Mouse (Mus musculus) spleen, postnatal 36 days (tissue): ENCODE data around the gene AI464131.

Experiments
- DNase-seq, 2 experiments: peaks; one replicate each; pipeline ENCODE4 v3.0.0; 2022; ENCODE audit warnings: low spot score in 2 of 2, mixed read lengths in 1 of 2

AI464131 gene

DNA sequence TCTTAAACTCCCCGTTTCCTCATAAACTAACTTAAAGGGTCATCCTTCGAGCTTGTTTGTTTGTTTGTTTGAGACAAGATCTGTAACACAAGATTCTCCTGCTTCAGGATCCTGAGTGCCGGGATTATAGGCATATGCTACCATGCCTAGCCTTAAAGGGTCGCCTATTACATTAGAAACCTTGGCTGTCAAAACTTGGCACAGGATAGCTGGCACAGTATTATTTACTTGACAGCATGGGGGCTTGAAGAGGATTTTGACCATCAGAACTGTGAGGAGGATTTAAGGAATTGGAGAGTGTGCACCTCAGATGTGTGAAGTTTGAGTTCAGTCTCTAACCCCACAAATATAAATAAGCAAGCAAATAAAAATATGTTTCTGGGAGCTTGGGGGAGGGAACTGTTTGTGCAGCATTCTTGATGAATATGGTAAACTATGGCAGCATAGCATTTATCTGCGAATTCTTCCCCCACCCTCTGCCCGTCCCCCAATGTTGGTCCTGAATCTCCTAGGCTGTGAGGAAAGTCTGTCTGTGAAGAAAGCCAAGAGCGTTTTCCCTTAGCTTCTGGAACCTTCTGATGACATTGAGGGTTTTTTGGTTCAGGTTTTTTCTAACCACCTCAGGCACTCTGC, 32.7 kb downstream of the AI464131 start:
- DNase-seq, result no peak

DNA sequence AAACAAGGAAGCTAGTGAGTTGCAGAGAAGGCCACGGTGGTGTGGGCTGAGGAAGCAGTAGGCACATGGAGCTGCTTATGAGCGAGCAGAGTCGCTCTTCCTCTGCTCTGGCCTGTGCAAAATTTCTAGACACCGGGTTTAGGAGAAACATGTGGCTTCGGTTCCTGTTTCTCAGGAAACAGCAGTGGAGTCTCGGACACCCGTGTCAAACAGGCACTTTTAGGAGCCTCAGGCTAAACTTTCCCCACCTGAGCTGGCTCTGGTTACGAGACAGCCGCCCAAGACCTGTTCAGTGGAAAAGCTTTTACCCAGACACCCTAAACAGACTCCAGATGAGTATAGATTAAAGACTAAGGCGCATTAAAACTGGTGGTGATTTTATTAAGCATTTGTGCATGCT, 33.7 kb downstream of the AI464131 start:
- no peak for DNase-seq

DNA sequence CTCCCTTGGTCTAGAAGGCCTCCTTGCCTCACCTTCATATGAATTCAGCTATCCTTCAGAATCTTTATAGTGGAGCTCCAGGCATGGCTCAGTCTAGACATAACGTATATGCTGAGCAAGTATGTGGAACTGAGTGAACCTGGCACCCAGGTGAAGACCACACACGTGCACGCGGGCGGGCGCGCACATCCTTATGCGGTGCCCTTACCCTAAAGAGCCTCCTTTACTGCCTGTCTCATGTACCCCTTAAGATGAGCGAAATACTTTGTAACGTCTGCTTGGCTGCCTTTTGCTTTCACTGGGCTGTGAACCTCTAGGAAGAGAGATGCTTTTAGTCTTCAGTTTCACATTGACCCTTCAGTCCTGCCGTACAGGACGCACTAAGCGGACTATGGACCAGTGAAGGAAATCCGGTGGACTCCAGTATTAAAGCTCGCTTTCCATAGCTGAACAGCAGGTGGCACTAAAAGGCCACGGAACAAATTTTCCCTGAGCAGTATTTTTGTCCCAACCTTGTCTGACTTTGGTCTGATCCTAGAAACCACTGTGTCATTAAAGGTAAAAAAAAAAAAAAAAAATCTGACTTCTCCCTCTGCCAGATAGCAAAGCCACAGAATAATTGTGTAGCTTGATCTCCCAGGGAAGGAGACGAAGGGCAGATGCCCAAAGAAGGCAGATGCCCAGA, 34.3 kb downstream of the AI464131 start:
- DNase-seq, result peak; percentile 12

DNA sequence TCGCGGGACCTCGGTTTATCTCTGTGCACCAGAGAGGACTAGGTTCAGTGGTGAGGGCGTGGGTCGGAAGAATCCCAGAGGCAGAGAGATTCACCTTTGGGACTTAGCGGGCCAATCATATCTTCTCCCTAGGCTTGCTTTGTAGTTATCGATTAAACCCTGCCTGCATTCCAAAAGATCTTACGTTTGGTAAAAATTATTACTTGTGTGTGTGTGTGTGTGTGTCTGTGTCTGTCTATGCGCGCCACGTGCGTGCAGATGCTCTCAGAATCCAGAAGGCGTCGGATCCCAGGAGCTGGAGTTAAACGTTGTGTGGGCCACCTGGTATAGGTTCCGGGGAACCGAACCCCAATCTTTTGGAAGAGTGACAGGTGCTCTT, 37.6 kb downstream of the AI464131 start:
- no peak for DNase-seq

DNA sequence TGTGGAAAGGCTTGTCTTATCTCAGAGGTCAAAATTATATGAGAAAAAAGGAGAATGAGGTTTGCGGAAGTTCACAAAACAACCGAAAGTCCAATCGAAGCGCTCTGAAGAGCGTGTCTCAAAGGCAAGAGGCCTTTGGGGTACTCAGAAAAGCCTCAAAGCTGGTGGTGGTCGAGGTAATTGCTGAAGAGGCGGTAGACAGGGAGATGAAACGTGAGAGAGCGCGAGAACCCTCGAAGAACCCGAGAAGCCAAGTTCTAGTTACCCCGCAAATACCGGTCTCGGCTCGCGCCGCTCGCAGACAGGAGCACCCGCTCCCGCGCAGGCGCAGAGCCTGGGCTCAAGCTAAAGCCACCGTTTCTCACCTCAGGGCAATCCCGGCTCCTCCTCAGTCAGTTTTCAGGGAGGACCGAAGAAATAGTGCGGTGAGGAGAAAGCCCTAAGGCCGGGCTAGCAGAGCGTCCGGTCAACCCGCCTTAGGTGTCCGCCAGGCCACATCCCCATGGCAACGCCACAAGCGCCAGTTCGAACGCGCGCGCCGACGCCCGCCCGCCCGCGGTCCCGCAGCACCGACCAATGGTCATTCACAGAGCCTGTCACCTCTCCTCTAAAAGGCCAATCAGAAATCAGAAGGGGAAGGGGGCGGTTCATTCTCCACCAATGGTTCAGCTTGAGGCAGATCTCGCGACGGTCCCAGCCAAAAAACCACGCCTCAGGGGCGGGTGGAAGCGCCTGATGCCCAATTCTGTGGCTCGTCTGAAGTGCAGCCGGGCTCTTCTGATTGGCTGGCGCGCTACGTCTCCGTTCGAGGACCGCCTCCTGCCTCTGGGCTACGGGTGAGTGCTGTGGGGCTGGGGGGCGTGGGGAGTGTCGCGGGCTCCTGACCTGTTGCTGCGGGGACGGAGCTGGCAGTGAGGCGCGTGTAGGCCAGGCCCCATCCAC, 38.3 kb downstream of the AI464131 start, which contains the start of the genes Kif24 and Nudt2:
Gene Kif24, minus strand, starts transcription at position 543 of the 942 bp plus-strand sequence.
Gene Nudt2, plus strand, starts transcription at position 807 of the 942 bp plus-strand sequence.
- peak; percentile 99 for DNase-seq

DNA sequence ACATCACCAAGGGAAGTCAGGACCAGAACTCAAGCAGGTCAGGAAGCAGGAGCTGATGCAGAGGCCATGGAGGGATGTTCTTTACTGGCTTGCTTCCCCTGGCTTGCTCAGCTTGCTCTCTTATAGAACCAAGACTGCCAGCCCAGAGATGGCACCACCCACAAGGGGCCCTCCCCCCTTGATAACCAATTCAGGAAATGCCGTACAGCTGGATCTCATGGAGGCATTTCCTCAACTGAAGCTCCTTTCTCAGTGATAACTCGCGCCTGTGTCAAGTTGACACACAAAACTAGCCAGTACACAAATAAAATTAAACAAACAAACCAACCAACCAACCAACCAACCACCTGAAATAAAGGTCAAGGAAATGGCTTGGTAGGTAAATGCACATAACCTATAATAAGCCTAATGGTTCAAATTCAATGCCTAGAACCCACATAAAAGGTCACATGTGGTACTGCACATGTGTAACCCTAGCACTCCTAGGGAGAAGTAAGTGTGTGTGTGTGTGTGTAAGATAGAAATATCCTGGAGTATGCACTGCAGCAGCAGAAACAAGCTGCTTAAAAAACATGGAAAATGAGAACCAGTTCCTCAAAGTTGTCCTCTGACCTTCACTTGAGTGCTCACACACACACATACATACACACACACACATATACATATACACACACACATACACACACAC, 39.7 kb downstream of the AI464131 start:
- peak; percentile 25 to 37 for DNase-seq

DNA sequence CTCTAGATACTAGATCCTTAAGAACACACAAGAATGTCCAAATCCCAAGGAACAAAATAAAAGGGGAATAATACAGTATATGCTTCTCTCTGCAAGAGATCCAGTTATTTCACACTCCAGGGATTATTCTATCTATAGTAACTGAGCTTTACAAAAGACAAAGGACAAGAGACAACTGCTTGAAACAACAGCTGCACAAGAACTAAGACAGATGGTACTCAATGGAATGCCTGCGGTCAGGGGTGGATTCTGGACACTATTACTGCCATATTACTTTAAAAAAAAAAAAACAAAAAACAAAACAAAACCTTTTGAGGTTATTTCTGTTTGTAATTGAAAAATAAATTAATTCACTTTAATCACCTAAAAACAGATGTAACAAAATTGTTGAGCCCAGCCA, 42.2 kb downstream of the AI464131 start:
- no peak for DNase-seq

DNA sequence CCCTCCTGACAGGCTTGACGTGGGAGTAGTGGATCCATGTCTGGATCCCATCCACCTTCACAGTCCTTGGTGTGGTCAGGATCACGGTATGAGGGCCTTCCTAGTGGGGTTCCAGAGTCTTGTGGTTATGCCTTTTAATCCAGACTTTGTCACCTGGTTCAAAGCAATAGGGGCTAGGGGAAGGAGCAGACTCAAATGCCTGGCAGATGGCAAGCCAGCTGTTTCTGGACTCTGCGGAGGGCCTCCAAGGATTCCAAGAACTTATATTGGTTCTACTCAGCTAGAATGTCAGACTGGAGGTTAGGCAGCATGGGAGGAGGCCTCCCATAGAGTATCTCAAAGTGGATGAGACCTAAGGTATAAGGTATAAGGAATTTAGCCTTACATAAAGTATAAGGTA, 55.3 kb downstream of the AI464131 start:
- no peak for DNase-seq
